In the genomic region with DNA sequence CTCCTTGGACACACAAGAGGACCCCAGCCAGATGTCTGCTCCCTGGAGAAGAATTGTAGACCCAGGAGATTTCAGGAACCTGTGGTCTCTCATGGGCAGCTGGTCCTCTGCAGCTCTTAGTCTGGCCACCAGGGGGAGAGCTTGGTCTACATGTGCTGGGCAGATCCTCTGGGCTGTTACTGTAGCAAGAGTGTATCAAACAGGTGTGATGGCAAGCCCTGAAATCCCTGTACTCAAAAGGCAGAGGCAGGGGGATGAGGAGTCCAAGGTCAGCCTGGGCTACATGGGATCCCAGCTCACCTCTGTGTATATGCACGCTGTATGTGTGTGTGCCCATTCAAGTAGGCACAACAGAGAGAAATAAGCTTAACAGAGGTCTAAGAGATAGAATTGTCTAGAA, we compare ENCODE assay signal across 9 mouse cellular contexts. TPM values are rescaled to one million over a fixed set of nuclear protein-coding genes. Genes with fewer than 3 reads are reported as not detected.
DNase-seq lines count a peak whose midpoint lies in the region; TF ChIP-seq lines count a peak whose summit lies in the region.
"Had no signal": no experiment of that assay in that cellular context is flagged by ENCODE, and none has a peak within 500 bp of the region (broad histone marks: within the 10 kb centered on the region; RNA-seq: fewer than 3 reads in every experiment).

No protein-coding gene starts in this region.

- no peak overlapping the region for H3K9ac ChIP-seq in MEL (ENCODE audit: control insufficient read depth, low read depth, low read length, poor library complexity, severe bottlenecking)

- H3K4me3 ChIP-seq in MEL (ENCODE audit: control insufficient read depth in 1 of 2, insufficient read depth in 1 of 2, low read depth in 2 of 2, low read length in 2 of 2) = no peak overlapping the region

- no peak overlapping the region for H3K27ac ChIP-seq in MEL (ENCODE audit: control insufficient read depth, low read depth, low read length)
- H3K27ac ChIP-seq: macrophage had no signal

- TF ChIP-seq EP300 in MEL (IDR thresholded peaks at IDR 0.05; ENCODE audit: low read depth in 1 of 2, low read length in 2 of 2) = no peak

- H3K4me1 ChIP-seq in MEL (ENCODE audit: control insufficient read depth in 1 of 2, insufficient read depth in 2 of 2, low read length in 2 of 2) = no peaks in the 10 kb centered on the region

- DNase-seq in MEL (ENCODE audit: low read depth, low spot score) = peak; percentile 29
- DNase-seq in c-Kit-positive CD71-positive TER-119-positive erythroid progenitor cells, embryonic 14.5 days (ENCODE audit: low spot score) = peak; percentile 23
- peak; percentile 77 for DNase-seq in forelimb bud, embryonic 11.5 days (ENCODE audit: low read depth, low spot score)
- DNase-seq in heart, postnatal 4 days = peak; percentile 91
- peak; percentile 91 for DNase-seq in layer of hippocampus, adult 9-10 months (ENCODE audit: low spot score)
- peak; percentile 85 for DNase-seq in lung, postnatal 25 days (ENCODE audit: low spot score)
- peak; percentile 92 to 93 for DNase-seq in right cerebral cortex, adult 2 months (ENCODE audit: low spot score in 2 of 2)
- DNase-seq in urinary bladder, postnatal 14 days (ENCODE audit: low spot score) = peak; percentile 82

- H3K36me3 ChIP-seq in MEL (ENCODE audit: control insufficient read depth in 1 of 2, insufficient read depth in 2 of 2, low read length in 2 of 2) = no peaks in the 10 kb centered on the region

- TF ChIP-seq CTCF in MEL (IDR thresholded peaks at IDR 0.05 in 2 of 3, conservative IDR thresholded peaks at IDR 0.05 in 1 of 3; ENCODE audit: control insufficient read depth in 1 of 3, insufficient read depth in 1 of 3, low read depth in 2 of 3, low read length in 3 of 3, poor library complexity in 1 of 3, severe bottlenecking in 1 of 3) = peak; percentile 61 to 76 (median 73)

- TF ChIP-seq RAD21 in MEL (IDR thresholded peaks at IDR 0.05; ENCODE audit: low read depth, low read length) = peak; percentile 61

- no peaks in the 10 kb centered on the region for H3K9me3 ChIP-seq in MEL (replicated peaks; ENCODE audit: insufficient read depth, low read length)

- no peak for TF ChIP-seq POLR2A in MEL (IDR thresholded peaks at IDR 0.05; ENCODE audit: control insufficient read depth in 1 of 2, insufficient read depth in 1 of 2, low read depth in 1 of 2, low read length in 2 of 2, poor library complexity in 1 of 2)

- H3K27me3 ChIP-seq in MEL (ENCODE audit: control insufficient read depth in 1 of 2, insufficient read depth in 2 of 2, low read length in 2 of 2) = no peaks in the 10 kb centered on the region; a peak in 1 of 4 replicates

- no peaks in the 10 kb centered on the region for H3K79me2 ChIP-seq in MEL (ENCODE audit: control insufficient read depth, insufficient read depth, low read length, poor library complexity)

TF ChIP-seq in MEL, 35 proteins besides CTCF, POLR2A, EP300 and RAD21:
- TF ChIP-seq RCOR1 (IDR thresholded peaks at IDR 0.05; ENCODE audit: low read depth, low read length) = no peak
- no peak for TF ChIP-seq BHLHE40 (IDR thresholded peaks at IDR 0.05; ENCODE audit: borderline replicate concordance, low read depth, low read length)
- TF ChIP-seq MAFK (IDR thresholded peaks at IDR 0.05; ENCODE audit: borderline replicate concordance, low read depth, low read length) = no peak
- TF ChIP-seq SMC3 (IDR thresholded peaks at IDR 0.05; ENCODE audit: low read depth, low read length) = peak; percentile 60
- TF ChIP-seq ZC3H11A (IDR thresholded peaks at IDR 0.05; ENCODE audit: low read depth, low read length) = peak; percentile 29; the same call in 1 of the 2 replicates
- no peak for TF ChIP-seq USF1 (IDR thresholded peaks at IDR 0.05; ENCODE audit: low read depth, low read length)
- TF ChIP-seq MYB (IDR thresholded peaks at IDR 0.05; ENCODE audit: low read depth, low read length) = no peak
- no peak for TF ChIP-seq MEF2A (IDR thresholded peaks at IDR 0.05; ENCODE audit: extremely low read depth, insufficient replicate concordance, low read depth, low read length, poor library complexity, severe bottlenecking)
- TF ChIP-seq UBTF (IDR thresholded peaks at IDR 0.05; ENCODE audit: borderline replicate concordance, insufficient read depth, low read depth, low read length) = no peak

RNA-seq across cellular contexts. Expression of a gene that starts 59.0 kb away (rescaled TPM):
- 0.03 and 0.04 TPM in 2 replicates for total RNA-seq in MEL (2012; rRNA removed)
- polyA plus RNA-seq in MEL (2012; ENCODE audit: insufficient read depth in 1 of 2, insufficient read length in 2 of 2, low read depth in 1 of 2, low replicate concordance in 2 of 2, missing spikeins in 1 of 2) = under 1 TPM in 1 of 2 experiments, not detected in 1; 0.81 TPM
- total RNA-seq in heart, postnatal 4 days (2021) = 100 to 1,000 TPM; 558 to 588 TPM

RNA-seq across cellular contexts. Expression of a gene that starts 59.1 kb away (rescaled TPM):
- total RNA-seq in MEL (2012; rRNA removed) = not detected in 2 replicates
- polyA plus RNA-seq in MEL (2012; ENCODE audit: insufficient read depth in 1 of 2, insufficient read length in 2 of 2, low read depth in 1 of 2, low replicate concordance in 2 of 2, missing spikeins in 1 of 2) = under 1 TPM in 1 of 2 experiments, not detected in 1; 0.31 TPM
- total RNA-seq in heart, postnatal 4 days (2021) = 1,000 to 10,000 TPM; 1,026 to 1,084 TPM

Comparison
In these comparisons a context has a peak if more than half of its experiments do, and no peak if none do; other contexts are left out.
1. DNase-seq: peak in every context shown above with its lines; median percentile 92 in right cerebral cortex, adult 2 months; 91 in heart, postnatal 4 days; 91 in layer of hippocampus, adult 9-10 months; 85 in lung, postnatal 25 days; 82 in urinary bladder, postnatal 14 days; 77 in forelimb bud, embryonic 11.5 days; 29 in MEL; 23 in c-Kit-positive CD71-positive TER-119-positive erythroid progenitor cells, embryonic 14.5 days.
2. RNA of a gene that starts 59.0 kb away (total RNA-seq): 558 to 588 TPM in heart, postnatal 4 days; 0.03 to 0.04 TPM in MEL; every median in the first group is over 100 times any median in the second.
3. RNA of a gene that starts 59.1 kb away (total RNA-seq): 1,026 to 1,084 TPM in heart, postnatal 4 days; not detected in MEL; every median in the first group is over 1,000 times any median in the second.